Mouse (Mus musculus): Measurements from ENCODE around the gene Map4k1.
A peak's percentile ranks its signal among the peaks of the same experiment; 100 is the strongest.

Map4k1 gene

DNA sequence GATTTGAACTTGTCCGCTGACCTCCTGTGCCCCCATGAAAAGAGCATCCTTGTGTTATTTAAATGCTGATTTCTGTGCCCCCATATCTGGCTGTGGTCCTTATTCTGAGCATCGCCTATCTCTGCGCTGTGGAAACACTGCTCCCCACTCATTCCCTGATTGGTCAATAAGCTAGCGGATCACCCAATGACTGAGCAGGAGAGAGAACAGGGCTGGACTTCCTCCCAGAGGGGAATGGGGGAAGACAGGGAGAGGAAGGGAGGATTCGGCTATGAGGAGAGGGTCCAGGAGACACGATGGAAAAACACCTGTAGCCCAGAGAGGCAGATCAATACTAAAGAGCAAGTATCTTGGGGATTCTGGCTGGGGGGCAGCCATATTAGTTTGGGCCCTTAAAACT lies 46.9 kb downstream of the Map4k1 start:
- no peak for DNase-seq

DNA sequence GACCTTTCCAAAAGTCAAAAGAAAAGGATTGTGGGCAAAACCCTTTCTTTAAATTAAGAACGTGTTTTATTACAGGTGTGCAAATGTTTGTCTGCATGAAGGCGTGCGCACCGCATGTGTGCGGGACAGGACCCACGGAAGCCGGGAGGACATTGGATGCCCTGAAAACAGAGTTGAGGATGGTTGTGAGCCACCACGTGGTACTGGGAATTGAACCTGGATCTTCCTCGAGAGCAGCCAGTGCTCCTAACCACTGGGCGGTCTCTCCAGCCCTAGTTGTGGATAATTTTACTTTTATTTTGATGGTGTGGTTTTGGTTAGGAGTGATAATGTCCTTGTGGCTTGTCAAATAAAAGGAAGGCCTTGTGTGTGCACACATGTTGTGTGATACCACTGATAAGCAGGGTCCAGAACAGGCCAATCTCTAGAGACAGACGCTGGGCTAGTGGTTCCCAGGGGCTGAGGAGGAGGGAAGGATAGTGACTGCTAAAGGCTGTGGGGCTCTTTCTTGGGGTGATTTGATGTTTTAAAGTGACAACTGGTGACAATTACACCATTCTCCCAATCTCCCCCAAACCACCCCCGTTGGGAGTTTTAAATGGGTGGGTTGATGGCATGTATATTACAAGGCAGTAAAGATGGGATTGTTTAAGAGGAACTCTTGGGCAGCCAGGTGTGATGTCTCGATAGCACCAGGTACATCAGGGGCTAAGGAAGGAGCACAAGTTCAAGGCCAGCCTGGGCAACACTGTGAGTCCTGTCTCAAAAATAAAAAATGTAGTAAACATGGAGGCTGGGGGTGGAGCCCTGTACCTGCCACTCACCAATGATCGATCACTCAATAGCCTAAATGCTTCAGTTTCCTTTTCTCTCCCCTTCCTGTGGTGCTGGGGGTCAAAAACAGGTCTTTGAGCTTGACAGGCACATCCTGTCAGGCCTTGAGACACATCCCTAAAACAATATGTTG lies 48.1 kb downstream of the Map4k1 start:
- DNase-seq, result no peak

DNA sequence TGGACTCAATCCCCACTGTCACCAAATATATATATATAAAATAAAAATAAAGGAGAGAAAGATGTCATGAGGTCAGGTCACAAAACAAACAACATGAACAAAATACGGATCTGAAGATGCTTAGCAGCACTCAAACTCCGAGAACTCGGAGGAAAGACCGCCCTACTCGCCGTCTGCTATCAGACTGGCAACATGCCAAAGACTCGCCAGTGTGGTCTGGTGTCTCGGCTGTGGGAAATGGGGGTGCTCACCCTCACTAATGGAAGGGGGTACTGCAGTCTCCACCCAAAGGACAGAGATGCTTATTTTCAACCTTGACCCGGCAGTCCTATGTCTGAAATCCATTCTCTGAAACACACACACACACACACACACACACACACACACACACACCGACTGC lies 49.8 kb downstream of the Map4k1 start:
- DNase-seq, result no peak

DNA sequence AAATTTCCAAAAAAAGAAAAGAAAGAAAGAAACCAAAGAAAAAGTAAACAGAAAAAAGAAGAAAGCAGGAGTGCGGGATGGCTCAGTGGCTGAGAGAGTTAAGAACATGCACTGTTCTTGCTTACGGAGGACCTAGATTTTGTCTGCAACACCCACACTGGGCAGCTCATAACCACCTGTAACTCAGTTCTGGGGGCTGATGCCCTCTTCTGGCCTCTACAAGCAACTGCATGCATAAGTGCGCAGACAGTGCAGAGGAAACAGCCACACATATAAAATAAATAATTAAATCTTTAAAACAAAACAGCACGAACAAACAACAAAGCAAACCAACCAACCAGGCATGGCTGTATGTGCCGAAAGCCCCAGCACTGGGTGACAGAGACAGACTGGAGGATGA lies 50.8 kb downstream of the Map4k1 start:
- no peak for DNase-seq

DNA sequence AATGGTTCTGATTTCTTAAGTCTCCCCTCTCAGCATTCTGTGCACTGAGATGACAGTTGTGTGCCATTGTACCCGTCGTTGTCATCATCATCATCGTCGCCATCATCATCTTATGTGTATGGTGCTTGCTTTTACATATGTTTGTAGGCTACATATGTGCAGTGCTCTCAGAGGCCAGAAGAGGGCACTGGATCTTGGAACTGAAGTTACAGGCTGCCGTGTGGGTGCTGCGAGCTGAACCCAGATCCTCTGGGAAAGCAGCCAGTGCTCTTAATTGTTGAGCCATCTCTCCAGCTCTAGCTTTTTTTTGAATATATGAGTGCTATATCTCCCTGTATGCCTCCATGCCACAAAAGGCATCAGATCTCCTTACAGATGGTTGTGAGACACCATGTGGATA lies 55.4 kb downstream of the Map4k1 start:
- DNase-seq, result no peak

DNA sequence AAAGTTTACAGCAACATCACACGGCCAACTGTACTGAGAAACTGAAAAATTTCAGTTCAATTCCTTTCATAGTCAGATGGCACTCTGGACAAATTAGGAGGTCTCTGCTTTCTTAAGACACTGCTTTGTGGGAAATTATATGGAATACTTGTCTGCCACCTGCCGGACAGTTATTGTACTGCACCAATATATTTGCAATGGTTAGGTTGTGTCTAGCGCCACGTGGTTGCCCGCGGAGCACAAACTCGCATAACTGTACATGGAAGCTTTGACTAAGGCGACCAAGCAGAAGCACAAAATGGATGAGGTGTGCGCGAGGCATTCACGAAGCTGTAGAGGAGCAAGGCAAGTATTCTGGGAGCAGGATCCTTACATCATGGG lies 57.7 kb downstream of the Map4k1 start:
- peak; percentile 91 for DNase-seq

DNA sequence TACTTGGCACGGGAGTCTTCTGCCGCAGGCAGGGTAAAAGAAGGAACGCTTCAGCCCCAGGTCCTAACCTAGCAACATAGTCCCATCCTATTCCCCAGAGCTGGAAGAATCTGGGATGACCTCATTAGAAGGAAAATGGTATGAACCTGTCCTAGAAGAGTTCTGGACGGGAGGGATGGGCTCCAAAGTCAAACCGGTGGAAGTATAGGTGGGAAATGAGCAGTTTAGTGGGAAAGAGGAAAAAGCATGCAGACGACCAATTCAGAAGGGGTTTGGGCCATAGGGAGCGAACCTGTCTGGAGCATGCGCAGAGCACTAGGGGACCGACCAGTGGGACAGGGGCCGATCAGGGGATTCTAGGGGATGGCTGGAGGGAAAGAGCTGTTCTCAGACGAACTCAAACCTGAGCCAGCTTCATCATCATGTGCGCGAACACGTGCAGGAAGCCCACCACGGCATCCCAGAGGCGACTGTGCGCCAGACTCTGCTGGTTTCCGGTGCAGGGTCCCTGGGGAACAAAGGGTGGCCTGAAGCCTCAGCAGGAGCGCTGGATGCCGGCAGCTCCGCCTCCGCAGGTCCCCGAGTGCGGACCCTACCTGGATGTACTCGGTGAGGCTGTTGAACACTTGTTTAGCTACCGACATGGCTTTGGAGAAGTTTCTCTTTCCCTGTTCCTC lies 58.3 kb downstream of the Map4k1 start:
- peak; percentile 22 for DNase-seq

DNA sequence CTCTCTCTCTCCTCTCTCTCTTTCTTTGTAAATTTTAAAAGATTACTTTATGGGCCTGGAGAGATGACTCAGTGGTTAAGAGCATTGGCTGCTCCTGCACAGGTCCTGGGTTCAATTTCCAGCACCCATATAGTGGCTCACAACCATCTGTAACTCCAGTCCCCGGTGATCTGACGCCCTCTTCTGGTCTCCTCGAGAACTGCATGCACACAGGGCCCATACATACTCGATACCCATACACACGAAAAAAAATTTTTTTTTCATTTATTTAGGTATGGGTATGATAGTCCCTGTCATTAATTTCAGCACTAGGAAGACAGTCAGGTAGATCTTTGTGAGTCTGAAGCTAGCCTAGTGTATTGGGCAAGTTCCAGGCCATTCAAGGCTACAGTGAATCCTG lies 59.3 kb downstream of the Map4k1 start:
- no peak for DNase-seq

DNA sequence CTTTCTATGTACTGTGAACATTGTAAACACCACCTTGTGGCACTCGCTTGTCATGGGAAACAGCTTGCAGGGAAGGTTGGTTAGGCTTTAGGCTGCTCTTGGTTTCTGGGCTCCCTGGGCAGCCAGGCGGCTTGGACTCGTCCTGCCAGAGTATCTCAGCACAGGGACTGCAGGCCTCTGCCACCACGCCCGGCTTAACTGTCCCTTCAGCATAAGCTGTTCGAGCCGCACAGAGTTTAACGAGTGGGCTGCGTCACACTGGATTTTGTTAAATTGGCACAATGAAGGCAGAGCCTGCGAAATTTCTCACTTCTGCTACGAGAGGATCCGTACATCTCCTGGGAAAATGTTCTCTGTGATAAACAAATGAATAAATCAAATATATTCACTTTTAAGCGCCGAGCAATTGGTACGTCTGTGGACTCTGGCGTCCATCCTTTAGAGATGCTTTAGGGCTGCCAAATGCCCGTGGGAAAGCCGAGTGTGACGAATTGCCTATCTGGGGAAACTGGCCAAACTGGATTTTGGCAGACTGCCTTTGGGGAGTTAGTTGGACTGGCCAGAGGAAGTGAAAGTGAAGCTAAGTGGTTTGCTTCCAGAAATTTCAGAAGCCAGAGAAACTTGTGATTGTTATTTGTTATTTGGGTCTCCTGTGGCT lies 61.3 kb downstream of the Map4k1 start:
- DNase-seq, result peak; percentile 82

DNA sequence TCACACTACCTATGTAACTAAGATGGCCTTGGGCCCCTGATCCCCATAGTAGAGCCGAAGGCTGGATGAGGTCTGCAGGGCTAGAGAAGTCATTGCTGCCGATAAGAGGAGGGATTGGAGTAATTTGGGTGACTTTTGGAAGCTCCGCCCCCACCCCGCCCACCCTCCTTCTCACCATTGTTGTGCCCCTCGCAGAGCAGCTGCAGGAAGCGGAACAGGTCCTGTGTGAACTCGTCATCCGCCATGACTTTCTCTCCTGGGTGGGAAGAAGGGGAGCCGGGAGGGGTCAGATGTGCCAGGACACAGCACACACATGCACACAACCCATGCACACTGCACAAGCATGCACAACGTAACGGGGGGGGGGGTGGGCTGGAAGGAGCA lies 61.8 kb downstream of the Map4k1 start:
- no peak for DNase-seq

DNA sequence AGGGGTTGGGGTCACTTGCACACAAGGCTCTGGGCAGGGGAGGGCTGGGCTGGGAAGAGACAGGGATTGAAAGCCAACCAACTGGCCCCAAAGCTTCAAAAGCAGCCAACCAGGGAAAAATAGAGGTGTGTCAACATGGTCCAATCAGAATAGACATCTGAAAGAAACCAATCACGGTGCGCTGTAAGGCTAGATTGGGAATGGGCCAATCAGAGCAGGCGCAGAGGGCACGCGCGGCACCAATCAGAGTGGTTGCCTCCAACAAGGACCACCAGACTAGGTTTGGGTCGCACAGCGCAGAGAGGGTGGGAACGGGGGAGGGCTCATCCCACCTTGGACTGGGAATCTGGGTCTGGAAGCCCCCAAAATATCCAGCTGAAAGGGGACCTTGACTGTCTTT lies 62.5 kb downstream of the Map4k1 start:
- no peak for DNase-seq

DNA sequence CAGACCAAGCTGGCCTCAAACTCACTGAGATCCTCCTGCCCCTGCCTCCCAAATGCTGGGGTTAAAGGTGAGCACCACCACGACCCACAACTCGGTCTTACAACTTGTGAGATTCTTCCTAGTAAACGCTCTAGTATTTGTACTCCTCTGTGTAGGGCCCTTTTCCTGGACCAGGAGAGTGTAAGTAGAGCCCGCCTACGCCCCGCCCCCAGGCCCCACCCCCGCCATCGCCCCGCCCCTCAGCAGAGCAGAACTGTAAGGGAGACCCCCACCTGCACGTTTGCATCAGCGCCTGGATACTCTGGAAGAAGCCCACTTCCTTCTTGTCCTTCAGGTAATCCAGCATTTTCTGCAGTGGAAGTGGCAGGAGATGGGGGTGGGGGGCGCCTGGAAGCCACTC lies 64.7 kb downstream of the Map4k1 start:
- DNase-seq, result no peak

DNA sequence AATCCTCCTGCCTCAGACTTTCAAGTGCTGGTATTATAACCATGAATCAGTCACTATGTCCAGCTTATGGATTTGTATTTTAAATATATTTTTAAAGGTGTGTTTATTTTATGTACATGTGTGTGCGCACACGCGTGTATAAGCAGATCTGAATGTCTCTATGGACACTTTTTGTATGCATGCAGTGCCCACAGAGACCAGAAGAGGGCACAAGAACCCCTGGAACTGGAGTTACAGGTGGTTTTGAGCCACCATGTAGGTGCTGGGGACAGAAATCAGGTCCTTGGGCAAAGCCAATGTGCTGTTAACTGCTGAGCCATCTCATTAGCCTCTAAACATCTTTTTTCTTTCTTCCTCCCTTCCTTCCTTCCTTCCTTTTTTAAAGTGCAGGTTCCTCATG lies 66.2 kb downstream of the Map4k1 start:
- DNase-seq, result no peak

DNA sequence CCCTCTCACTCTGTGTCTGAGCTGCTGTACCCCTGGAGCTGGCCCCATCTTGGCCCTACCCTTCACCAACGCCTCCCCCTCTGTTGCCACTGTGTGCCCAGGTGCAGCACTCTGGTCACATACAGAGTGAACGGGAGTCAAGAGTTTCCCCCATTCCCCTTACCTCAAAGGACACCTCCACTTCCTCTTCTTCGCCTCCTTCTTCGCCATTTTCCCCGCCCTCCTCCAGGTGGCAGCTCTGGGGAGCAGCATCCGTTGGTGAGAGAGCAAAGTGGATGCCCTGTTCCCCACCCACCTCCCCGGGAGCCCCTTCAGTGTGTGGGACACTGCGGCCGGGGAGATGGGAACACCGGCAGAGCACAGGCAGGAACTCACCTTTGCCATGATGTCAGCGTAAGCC lies 66.8 kb downstream of the Map4k1 start:
- no peak for DNase-seq

DNA sequence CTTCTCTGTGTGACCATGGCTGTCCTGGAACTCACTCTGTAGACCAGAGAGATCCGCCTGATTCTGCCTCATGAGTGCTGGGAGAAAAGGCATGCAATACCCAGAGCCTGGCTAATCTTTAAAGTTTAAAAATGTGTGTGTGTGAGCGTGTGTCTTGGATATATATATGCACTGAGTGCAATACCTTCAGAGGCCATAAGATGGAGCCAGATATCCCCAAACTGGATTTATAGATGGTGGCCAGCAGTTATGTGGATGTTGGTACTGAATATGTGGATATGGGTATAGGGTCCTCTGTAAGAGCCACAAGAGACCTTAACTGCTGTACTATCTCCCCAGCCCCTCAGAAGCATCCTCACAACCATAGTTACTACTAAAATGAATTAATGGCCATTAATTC lies 68.9 kb downstream of the Map4k1 start:
- peak; percentile 45 for DNase-seq

DNA sequence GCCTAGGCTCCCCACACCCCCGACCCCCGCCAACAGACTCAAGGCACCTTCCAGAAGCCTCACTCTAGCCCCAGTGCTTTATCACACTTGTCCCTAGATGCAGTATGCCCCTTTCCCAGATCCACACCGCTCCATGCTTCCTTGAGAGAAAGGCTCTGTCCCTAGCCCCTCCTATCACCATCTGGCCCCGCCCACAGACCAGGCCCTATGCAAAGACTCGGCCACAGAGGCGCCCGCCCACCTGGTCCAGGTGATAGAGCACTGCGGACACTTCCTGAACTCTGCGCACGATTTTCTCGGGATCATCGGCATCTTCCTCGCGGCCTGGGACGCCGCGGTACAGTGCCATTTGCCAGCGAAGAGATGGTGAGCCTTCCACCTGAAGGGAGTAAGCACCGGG lies 71.0 kb downstream of the Map4k1 start:
- peak; percentile 23 for DNase-seq

Data from kidney, postnatal 14 days (tissue).